Mouse (Mus musculus): ENCODE measurements around the gene Rrp9.
A peak's percentile ranks its signal among the peaks of the same experiment; 100 is the strongest.

The Rrp9 gene

DNA sequence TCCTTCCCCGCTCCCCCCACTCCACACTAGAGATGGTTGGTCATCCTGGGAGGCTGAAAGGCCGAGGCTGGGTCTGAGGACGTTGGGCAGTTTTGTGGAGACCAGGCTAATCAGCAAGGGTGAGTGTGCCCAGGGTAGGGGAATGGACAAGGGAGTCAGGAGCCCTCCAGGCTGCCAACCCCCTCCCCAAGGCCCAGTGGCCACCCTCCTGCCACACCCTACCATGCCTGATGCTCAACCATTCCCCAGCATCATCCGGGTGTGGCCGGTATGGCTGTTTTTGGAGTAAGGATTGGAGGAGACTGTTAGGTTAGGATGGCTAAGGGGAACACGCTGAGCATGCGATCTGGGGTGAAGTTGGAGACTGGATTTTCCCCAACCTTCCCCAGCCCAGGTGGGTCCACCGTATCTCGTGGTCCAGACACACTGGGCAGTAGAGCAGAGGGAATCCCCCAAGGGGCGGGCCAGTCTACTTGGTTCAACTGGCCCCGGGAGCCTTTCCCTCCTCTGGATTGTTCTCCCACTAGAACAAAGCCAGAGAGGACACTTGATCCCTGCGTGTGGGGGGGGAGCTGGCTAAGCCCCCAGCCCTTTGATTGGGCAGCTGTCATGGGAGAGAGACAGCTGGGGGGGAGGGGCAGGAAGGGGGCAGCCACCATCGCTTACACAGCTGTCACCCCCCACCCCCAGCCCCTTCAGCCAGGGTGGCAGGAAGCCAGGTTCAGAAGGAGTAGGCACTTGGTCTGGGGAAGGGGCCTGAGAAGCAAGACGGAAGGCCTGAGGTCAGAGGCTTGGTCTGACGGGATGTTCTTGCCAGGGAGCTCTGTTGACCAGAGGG, 19.2 kb upstream of the Rrp9 start:
- DNase-seq (ENCODE audit: low spot score in 2 of 2): peak in 1 of 2 experiments; percentile 59

DNA sequence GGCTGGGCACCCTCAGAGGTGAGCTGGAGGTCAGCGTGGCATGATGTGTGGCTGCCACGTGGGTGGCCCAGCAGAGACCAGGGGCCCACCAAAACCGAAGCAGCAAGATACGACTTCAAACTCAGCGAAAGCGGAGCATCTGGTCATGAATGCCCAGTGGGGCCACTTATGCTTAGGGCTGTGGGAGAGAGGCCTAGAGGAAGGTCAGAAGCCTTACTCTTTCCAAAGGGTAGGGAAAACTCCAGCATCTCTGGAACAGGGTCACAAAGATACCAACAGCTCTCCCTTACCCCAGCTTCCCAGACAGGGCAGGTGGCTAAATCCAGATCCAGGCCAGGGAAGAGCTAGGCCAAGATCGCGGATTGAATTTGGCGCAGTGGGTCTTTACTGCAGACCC, 18.6 kb upstream of the Rrp9 start:
- DNase-seq (ENCODE audit: low spot score in 2 of 2): no peak

- DNase-seq (ENCODE audit: low spot score in 2 of 2): no peak
Observed at GRCm38 (mm10) chr9:106457920-106458319, 17.8 kb upstream of the Rrp9 start.

GRCm38 (mm10) chr9:106459946-106460345, 15.8 kb upstream of the Rrp9 start:
- DNase-seq (ENCODE audit: low spot score in 2 of 2): no peak

DNA sequence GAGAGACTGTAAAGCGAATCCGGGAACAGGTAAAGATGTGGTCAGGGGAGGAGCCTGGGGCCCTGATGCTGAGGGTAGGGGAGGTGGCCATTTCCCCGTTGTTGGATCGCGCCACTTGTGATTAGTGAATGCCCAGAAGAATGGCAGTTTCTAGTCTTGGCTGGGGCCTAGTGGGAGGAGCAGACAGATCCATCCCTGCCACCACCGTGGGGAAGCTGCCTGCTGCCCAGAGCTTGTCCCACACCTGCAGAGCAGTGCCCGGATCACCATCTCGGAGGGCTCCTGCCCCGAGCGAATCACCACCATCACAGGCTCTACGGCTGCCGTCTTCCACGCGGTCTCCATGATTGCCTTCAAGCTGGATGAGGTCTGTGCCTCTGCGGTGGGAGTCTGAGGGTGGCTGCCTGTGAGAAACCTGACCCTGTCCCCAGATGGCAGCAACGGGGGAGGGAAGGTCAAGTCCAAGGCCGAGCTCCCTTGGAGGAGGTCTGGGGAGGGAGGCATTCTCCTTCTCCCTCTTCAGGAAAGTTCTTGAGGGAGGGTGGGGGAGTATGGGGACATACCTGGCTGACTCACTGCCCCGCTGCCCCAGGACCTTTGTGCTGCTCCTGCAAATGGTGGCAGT, 15.2 kb upstream of the Rrp9 start:
- no peak for DNase-seq (ENCODE audit: low spot score in 2 of 2)

GRCm38 (mm10) chr9:106461026-106461415, 14.7 kb upstream of the Rrp9 start:
- DNase-seq (ENCODE audit: low spot score in 2 of 2): no peak

GRCm38 (mm10) chr9:106461641-106462429, 13.9 kb upstream of the Rrp9 start:
- DNase-seq (ENCODE audit: low spot score in 2 of 2): no peak

DNA sequence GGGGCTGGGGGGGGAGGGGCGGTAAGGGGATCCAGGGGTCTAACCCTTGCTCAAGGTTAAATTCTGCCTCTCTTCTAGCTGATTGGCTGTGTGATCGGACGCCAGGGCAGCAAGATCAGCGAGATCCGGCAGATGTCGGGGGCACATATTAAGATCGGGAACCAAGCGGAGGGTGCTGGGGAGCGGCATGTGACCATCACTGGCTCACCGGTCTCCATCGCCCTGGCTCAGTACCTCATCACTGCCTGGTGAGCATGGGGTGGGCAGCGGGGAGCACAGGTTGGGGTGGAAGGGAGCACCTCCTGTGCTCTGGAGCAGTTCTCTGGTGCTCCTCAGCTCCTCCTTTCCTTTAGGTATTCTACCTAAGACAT, 13.3 kb upstream of the Rrp9 start:
- DNase-seq (ENCODE audit: low spot score in 2 of 2): no peak

- no peak for DNase-seq (ENCODE audit: low spot score in 2 of 2)
Observed at GRCm38 (mm10) chr9:106463122-106464063, 12.4 kb upstream of the Rrp9 start.

- peak; percentile 86 to 88 for DNase-seq (ENCODE audit: low spot score in 2 of 2)
Observed at GRCm38 (mm10) chr9:106464751-106465541, 10.8 kb upstream of the Rrp9 start.

GRCm38 (mm10) chr9:106465571-106466200, 10.1 kb upstream of the Rrp9 start, which contains the start of gene Gpr62:
Gpr62 (minus strand) TSS chr9:106465938.
- peak; percentile 71 to 76 for DNase-seq (ENCODE audit: low spot score in 2 of 2)

DNA sequence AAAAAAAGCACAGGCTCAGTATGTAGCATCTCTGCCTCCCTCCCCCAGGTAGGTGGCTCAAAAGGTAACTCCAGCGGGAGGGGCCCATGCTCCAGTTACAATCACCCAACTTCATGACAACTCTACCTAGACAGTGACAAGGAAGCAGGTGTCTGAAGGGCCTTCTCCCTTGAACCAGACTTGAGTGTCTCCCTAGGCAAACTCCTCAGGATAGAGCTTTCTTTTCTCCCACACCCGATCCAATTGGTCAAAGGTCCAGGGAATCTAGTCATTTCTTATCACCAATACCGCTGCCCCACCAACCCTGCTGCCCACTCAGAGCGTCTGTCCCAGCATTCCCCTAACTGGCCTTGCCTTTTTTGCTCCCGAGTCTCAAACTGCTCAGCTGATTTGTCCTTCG, 9.0 kb upstream of the Rrp9 start:
- DNase-seq (ENCODE audit: low spot score in 2 of 2): no peak

DNA sequence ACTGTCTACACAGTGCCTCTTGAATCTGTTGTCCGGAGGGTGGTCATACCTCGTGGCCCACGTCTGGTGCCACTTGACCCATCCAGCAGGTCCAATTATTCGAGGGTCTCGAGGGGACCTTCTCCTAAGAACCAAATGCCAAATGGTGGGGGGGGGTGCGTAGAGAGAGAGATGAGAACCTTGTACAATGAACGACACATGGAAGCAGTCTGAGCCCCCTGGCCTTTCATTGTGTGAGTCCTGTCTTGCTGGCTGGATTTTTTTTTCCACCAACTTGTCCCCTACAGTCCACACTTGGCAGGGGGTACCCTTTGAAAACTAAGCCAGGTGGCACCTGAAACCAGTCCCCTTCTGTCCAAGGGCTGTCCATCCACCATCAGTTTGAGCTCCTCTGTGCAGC, 8.0 kb upstream of the Rrp9 start:
- no peak for DNase-seq (ENCODE audit: low spot score in 2 of 2)

GRCm38 (mm10) chr9:106469317-106469716, 6.4 kb upstream of the Rrp9 start:
- no peak for DNase-seq (ENCODE audit: low spot score in 2 of 2)

DNA sequence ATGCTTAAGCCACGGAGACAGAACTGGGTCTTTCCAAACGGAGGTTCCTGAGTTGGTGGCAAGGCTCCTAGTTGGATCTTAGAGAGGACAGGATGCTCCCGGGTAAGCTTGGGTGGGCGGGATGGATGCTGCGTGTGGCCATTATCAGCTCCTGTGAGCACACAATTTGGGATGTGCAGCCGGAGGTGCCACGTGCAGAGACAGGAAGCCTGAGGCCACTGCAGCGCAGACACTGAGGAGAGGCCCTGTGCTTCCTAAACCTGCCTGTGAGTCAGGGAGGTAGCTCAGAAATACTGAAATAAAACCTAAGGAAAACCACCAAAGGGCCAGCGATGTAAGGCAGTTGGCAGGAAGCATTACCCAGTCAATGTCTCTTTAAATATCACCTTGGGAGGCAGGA, 6.0 kb upstream of the Rrp9 start:
- DNase-seq (ENCODE audit: low spot score in 2 of 2): peak in 1 of 2 experiments; percentile 17

- peak in 1 of 2 experiments; percentile 22 for DNase-seq (ENCODE audit: low spot score in 2 of 2)
Observed at GRCm38 (mm10) chr9:106470991-106471750, 4.6 kb upstream of the Rrp9 start.

GRCm38 (mm10) chr9:106471892-106472291, 3.9 kb upstream of the Rrp9 start:
- peak; percentile 64 to 67 for DNase-seq (ENCODE audit: low spot score in 2 of 2)

DNA sequence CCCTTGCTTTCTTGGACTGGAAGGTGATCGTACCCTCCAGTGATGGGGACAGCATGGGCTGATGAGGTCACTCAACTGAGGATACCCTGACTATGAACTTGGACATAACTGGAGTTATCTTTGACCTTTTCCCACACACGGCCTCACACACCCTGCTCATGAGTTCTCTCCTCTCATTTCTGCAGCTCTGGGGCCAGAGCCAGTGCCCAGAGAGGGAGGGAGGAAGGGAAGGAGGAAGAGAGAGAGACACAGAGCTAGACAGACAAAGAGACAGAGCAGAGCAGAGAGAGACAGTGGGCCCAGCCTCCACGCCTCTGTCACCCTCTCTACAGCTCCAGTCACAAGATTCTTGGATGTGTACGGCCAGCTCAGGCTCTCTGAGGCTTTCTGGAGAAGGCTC, 3.4 kb upstream of the Rrp9 start:
- DNase-seq (ENCODE audit: low spot score in 2 of 2): peak in 1 of 2 experiments; percentile 18

- DNase-seq (ENCODE audit: low spot score in 2 of 2): peak; percentile 26 to 35
Observed at GRCm38 (mm10) chr9:106473081-106473752, 2.5 kb upstream of the Rrp9 start.
